Mouse (Mus musculus) common myeloid progenitor, adult 5-6 weeks (primary cell): ENCODE results near the gene Olfr361. TPM values are rescaled to one million over a fixed set of nuclear protein-coding genes. Genes with fewer than 3 reads are reported as not detected.
"Not testable (repeated sequence)": the region's sequence is repeated elsewhere in the genome, so short reads cannot be mapped to it uniquely, and the experiment has no call there.

Source experiments
- ATAC-seq: replicated peaks from 2 replicates; pipeline ENCODE4 v1.8.0; 2016; ENCODE audit warnings: low read depth, mild to moderate bottlenecking, moderate TSS enrichment, inconsistent platforms; ENCODE audit not compliant: poor library complexity, severe bottlenecking
- total RNA-seq: library from RNA; stranded (forward); fragments of 200-1000, 187-1606 nt; gene quantifications from 2 replicates; pipeline ENCODE4 v1.2.3, GENCODE M21; 2017

Gene Olfr361
- total RNA-seq, result not detected in 2 replicates

DNA sequence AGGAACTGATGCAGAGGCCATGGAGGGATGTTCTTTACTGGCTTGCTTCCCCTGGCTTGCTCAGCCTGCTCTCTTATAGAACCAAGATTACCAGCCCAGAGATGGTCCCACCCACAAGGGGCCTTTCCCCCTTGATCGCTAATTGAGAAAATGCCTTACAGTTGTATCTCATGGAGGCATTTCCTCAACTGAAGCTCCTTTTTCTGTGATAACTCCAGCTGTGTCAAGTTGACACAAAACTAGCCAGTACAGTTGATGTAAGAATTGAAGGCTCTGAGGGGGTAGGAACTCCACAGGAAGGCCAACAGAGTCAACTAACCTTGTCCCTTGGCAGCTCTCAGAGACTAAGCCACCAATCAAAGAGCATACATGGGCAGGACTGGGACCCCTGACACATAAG is at the start of gene Olfr361:
Olfr361 (minus strand) TSS at position 101 of the 400 bp plus-strand sequence.
- ATAC-seq, result not testable (repeated sequence)

DNA sequence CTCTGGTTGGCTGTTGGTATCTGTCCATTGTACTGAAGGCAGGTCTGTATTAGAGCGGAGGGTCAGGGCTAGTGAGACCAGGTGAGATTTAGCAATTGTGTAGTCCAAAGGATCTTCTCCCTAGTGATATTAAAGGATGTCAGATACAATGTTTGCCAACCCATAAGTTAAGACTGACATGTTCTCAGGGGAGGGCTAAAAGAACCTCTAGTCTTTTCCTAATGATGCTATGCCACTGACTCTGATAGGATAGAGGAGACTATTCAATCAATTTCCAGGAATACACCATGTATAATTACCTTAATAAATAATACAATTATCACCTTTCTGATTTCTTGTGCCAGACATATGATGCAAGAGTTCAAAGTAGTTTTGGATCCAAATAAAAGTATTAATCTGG is 28.7 kb upstream of the Olfr361 start, which contains the start of gene Olfr362:
Olfr362 (minus strand) TSS at position 101 of the 400 bp plus-strand sequence.
- ATAC-seq, result no peak

DNA sequence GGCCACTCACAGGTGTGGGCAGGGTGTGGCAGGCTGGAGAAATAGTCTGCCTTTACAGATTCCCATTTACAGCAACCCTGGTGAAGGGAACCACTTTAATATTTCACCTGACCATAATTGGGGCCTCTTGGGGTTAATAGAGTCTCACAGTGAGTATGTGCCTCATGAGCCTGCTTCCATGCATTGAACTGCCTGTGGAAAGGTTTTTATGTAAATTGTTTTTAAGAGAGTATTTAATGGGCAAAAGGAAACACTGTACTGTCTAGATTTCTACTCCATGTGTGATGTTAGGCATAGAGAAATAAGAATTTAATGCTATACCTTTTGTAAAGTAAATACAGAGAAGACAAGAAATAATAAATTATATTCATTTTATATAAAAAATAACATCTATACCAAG is 23.6 kb downstream of the Olfr361 start, which contains the start of gene Olfr360:
Olfr360 (plus strand) TSS at position 301 of the 400 bp plus-strand sequence.
- no peak for ATAC-seq

Other genes with a start within 250 kb of the Olfr361 start
- gene Olfr350, start 243.0 kb downstream of the Olfr361 start, total RNA-seq, result not detected in 2 replicates
- gene Olfr351, start 226.6 kb downstream of the Olfr361 start, total RNA-seq, result not detected in 2 replicates
- not detected in 2 replicates for gene Olfr352, start 220.8 kb downstream of the Olfr361 start, total RNA-seq
- gene Olfr353, start 196.4 kb downstream of the Olfr361 start, total RNA-seq, result not detected in 2 replicates
- gene Olfr354, start 183.6 kb downstream of the Olfr361 start, total RNA-seq, result not detected in 2 replicates
- gene Olfr355, start 160.4 kb downstream of the Olfr361 start, total RNA-seq, result not detected in 2 replicates
- not detected in 2 replicates for gene Olfr356, start 152.2 kb downstream of the Olfr361 start, total RNA-seq
- gene Olfr357, start 95.5 kb downstream of the Olfr361 start, total RNA-seq, result not detected in 2 replicates
- gene Olfr358, start 80.0 kb downstream of the Olfr361 start, total RNA-seq, result not detected in 2 replicates
- not detected in 2 replicates for gene Olfr360, start 23.5 kb downstream of the Olfr361 start, total RNA-seq
- gene Olfr362, start 28.6 kb upstream of the Olfr361 start, total RNA-seq, result not detected in 2 replicates
- not detected in 2 replicates for gene Olfr364-ps1, start 50.0 kb upstream of the Olfr361 start, total RNA-seq
- not detected in 2 replicates for gene Olfr365, start 98.9 kb upstream of the Olfr361 start, total RNA-seq
- not detected in 2 replicates for gene Olfr366, start 122.3 kb upstream of the Olfr361 start, total RNA-seq
- gene Olfr368, start 237.2 kb upstream of the Olfr361 start, total RNA-seq, result not detected in 2 replicates